Mouse (Mus musculus): ENCODE results near the gene Atf6. TPM values are rescaled to one million over a fixed set of nuclear protein-coding genes. Genes with fewer than 3 reads are reported as not detected.

The Atf6 gene
- polyA plus RNA-seq, 1 experiment from 2014 or later = 6.0 TPM

DNA sequence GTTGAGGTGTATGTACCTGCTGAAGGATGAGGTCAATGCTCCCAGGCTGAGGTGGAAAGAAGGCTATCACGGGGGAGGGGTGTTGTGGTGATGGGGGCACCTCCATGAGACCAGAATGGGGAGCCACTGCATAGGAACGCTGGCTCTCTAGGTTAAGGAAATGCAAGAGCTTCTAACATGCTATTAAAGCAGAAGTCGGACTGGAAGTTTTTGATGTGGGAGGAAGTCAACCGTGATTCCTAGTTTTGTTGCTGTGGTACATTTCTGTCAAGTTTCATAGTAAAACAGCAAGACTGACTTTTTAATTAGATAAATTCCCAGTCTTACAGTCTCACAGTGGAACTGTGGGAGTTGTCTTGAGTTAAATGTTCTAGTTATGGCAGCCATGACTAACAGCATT, 161.5 kb downstream of the Atf6 start:
- no peak overlapping the region for H3K9ac ChIP-seq (replicated peaks)
- H3K4me2 ChIP-seq (ENCODE audit: low read depth, low read length) = no peak overlapping the region
- no peak for ATAC-seq
- 52% methylated on average over 4 of the region's 4 CpGs for WGBS (ENCODE audit: insufficient replicate concordance)
- no peak overlapping the region for H3K4me3 ChIP-seq (ENCODE audit: low read depth, low read length)
- no peak for TF ChIP-seq EP300 (IDR thresholded peaks at IDR 0.05; ENCODE audit: low read depth)
- no peak for TF ChIP-seq CTCF (IDR thresholded peaks at IDR 0.05; ENCODE audit: low read depth)
- H3K27ac ChIP-seq (ENCODE audit: low read depth) = no peak overlapping the region
- H3K27me3 ChIP-seq (ENCODE audit: insufficient read depth, low read length) = no peaks in the 10 kb centered on the region
- H3K9me3 ChIP-seq (ENCODE audit: low read length) = no peaks in the 10 kb centered on the region
- peaks cover 12% of the 10 kb centered on the region; the same call in 1 of the 2 replicates for H3K36me3 ChIP-seq (replicated peaks; ENCODE audit: insufficient read depth, low read length)
- no peak for DNase-seq
- peaks cover 16% of the 10 kb centered on the region for H3K4me1 ChIP-seq (ENCODE audit: insufficient read depth)

DNA sequence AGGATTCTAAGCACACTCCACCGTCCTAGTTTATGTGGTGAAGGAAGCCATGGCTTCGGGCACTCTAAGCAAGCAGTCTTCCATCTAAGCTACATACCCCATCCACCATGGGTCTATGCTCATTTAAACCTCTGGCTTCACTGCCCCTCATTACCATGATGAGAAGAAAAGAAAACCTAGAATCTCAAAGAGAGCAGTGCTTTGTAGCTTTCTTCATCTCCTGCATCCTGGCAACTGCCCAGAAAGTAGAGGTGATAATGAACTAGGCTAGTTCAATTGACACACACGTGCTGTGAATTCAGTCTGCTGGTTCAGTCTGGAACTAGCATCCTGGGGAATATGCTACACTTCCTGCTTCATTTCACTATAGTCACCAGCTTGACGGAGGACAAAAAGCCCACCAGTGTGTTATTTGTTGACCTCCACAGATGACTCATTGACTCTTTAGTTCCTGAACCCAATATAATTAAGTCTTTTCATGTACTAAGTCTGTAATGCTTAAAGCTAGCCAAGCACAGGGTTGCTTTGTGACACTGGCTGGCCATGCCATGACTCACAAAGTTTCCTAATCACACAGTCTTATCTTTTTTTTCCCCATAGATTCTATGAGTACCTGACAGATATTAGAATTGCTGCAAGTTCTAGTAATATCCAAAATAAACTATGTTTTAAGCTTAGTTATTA, 162.5 kb downstream of the Atf6 start:
- no peak for TF ChIP-seq EP300 (IDR thresholded peaks at IDR 0.05; ENCODE audit: low read depth)
- no peak for TF ChIP-seq CTCF (IDR thresholded peaks at IDR 0.05; ENCODE audit: low read depth)
- Histone ChIP-seq H3K4me2 (ENCODE audit: low read depth, low read length) (no peak overlapping the region), H3K4me3 (ENCODE audit: low read depth, low read length) (no peak overlapping the region), H3K27me3 (ENCODE audit: insufficient read depth, low read length) (no peaks in the 10 kb centered on the region), H3K27ac (ENCODE audit: low read depth) (no peak overlapping the region), H3K36me3 (replicated peaks; ENCODE audit: insufficient read depth, low read length) (peaks cover 12% of the 10 kb centered on the region; the same call in 1 of the 2 replicates), H3K9me3 (ENCODE audit: low read length) (no peaks in the 10 kb centered on the region), H3K9ac (replicated peaks) (no peak overlapping the region), H3K4me1 (ENCODE audit: insufficient read depth) (peaks cover 9% of the 10 kb centered on the region)
- no peak for ATAC-seq
- WGBS (ENCODE audit: insufficient replicate concordance) = 76% methylated on average over 4 of the region's 4 CpGs
- no peak for DNase-seq

GRCm38 (mm10) chr1:170704103-170704502, 163.5 kb downstream of the Atf6 start:
- H3K9me3 ChIP-seq (ENCODE audit: low read length) = no peaks in the 10 kb centered on the region

DNA sequence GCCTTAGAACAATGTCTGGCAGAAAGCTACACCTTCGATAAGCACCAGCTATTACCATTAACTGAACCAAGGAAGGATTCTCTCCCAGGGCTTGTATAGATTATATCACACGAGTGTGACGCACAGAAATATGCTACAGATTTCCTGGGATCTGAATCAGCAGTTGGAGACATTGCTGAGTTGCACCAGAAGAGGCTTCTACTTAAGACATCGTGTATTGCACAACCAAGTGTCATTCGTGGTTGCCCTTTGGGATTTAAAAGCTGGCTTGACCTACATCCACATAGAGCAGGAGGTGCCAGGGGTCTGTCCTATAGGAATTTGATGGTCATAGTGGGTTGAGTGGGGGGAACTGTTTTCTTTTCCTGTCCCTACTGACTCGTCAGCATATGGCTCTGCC, 164.6 kb downstream of the Atf6 start:
- no peak overlapping the region for H3K27ac ChIP-seq (ENCODE audit: low read depth)
- H3K4me3 ChIP-seq (ENCODE audit: low read depth, low read length) = no peak overlapping the region
- DNase-seq (no peak), ATAC-seq (no peak; the same call in 1 of the 2 replicates)
- peaks cover 1% of the 10 kb centered on the region; the same call in 1 of the 2 replicates for H3K36me3 ChIP-seq (replicated peaks; ENCODE audit: insufficient read depth, low read length)
- WGBS (ENCODE audit: insufficient replicate concordance) = 62% methylated on average over 6 of the region's 6 CpGs
- TF ChIP-seq CTCF (IDR thresholded peaks at IDR 0.05; ENCODE audit: low read depth) (no peak), EP300 (IDR thresholded peaks at IDR 0.05; ENCODE audit: low read depth) (no peak)
- no peak overlapping the region for H3K4me2 ChIP-seq (ENCODE audit: low read depth, low read length)
- H3K9me3 ChIP-seq (ENCODE audit: low read length) = no peaks in the 10 kb centered on the region
- H3K27me3 ChIP-seq (ENCODE audit: insufficient read depth, low read length) = no peaks in the 10 kb centered on the region
- no peaks in the 10 kb centered on the region for H3K4me1 ChIP-seq (ENCODE audit: insufficient read depth)
- no peak overlapping the region for H3K9ac ChIP-seq (replicated peaks)

More at GRCm38 (mm10) chr1:170704103-170704502, 163.5 kb downstream of the Atf6 start:
- Histone ChIP-seq H3K27ac (ENCODE audit: low read depth) (no peak overlapping the region), H3K27me3 (ENCODE audit: insufficient read depth, low read length) (no peaks in the 10 kb centered on the region), H3K4me1 (ENCODE audit: insufficient read depth) (peaks cover 4% of the 10 kb centered on the region; the same call in 1 of the 2 replicates), H3K36me3 (replicated peaks; ENCODE audit: insufficient read depth, low read length) (peaks cover 9% of the 10 kb centered on the region; the same call in 1 of the 2 replicates), H3K9ac (replicated peaks) (no peak overlapping the region), H3K4me3 (ENCODE audit: low read depth, low read length) (no peak overlapping the region), H3K4me2 (ENCODE audit: low read depth, low read length) (no peak overlapping the region)
- no peak for TF ChIP-seq CTCF (IDR thresholded peaks at IDR 0.05; ENCODE audit: low read depth)
- TF ChIP-seq EP300 (IDR thresholded peaks at IDR 0.05; ENCODE audit: low read depth) = no peak
- ATAC-seq (no peak), DNase-seq (no peak)
- 87% methylated on average over 6 of the region's 6 CpGs for WGBS (ENCODE audit: insufficient replicate concordance)

DNA sequence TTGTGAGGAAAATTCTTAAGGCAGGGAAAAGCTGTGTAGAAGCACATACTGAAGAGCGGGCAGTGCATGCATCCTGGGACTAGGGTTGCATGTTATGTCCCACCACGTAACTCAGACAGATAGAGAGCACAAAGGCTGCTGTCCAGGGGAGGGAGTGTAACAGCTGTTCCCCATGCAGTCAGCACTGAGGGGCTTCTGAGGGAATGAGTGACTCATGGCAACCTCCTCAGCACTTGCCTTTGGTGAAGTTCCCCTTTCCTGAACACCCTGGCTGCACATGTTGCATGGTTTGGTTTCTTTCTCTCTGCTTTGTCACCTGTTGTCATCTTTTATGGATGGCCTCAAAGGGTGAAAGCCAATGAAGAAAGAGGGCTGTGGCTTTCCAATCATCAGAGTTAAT, 165.3 kb downstream of the Atf6 start:
- Histone ChIP-seq H3K9me3 (ENCODE audit: low read length) (no peaks in the 10 kb centered on the region), H3K4me1 (ENCODE audit: insufficient read depth) (no peaks in the 10 kb centered on the region), H3K36me3 (replicated peaks; ENCODE audit: insufficient read depth, low read length) (no peaks in the 10 kb centered on the region), H3K4me3 (ENCODE audit: low read depth, low read length) (no peak overlapping the region), H3K27ac (ENCODE audit: low read depth) (no peak overlapping the region), H3K27me3 (ENCODE audit: insufficient read depth, low read length) (no peaks in the 10 kb centered on the region), H3K4me2 (ENCODE audit: low read depth, low read length) (no peak overlapping the region), H3K9ac (replicated peaks) (no peak overlapping the region)
- TF ChIP-seq EP300 (IDR thresholded peaks at IDR 0.05; ENCODE audit: low read depth) (no peak), CTCF (IDR thresholded peaks at IDR 0.05; ENCODE audit: low read depth) (no peak)
- ATAC-seq (0 out of 2 replicates have a peak, but pooled peaks have one; percentile 25), DNase-seq (no peak)
- WGBS (ENCODE audit: insufficient replicate concordance) = 60% methylated on average over 2 of the region's 2 CpGs

DNA sequence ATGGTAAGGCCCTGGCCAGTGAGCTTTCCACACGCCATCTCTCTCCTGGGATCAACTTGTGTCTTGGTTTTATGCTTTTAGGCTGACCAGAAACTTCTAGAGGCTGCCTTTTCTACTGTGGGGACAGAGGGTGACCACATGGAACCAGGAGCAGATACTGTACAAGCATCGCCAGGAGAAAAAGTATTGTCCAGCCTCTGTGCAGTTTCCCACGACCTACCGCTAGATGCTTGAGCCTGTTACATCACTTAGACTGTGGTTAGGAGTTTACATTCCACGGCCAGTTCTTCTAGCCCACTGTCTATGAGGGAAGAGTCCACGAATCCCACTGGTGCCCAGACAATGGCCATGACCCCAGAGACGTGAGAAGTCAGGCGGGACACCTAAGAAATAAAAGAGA, 166.0 kb downstream of the Atf6 start:
- H3K9me3 ChIP-seq (ENCODE audit: low read length) = no peaks in the 10 kb centered on the region
- H3K4me2 ChIP-seq (ENCODE audit: low read depth, low read length) = no peak overlapping the region
- H3K27ac ChIP-seq (ENCODE audit: low read depth) = no peak overlapping the region
- no peak for TF ChIP-seq EP300 (IDR thresholded peaks at IDR 0.05; ENCODE audit: low read depth)
- TF ChIP-seq CTCF (IDR thresholded peaks at IDR 0.05; ENCODE audit: low read depth) = no peak
- H3K4me1 ChIP-seq (ENCODE audit: insufficient read depth) = no peaks in the 10 kb centered on the region
- DNase-seq = no peak
- no peaks in the 10 kb centered on the region for H3K27me3 ChIP-seq (ENCODE audit: insufficient read depth, low read length)
- no peak for ATAC-seq
- no peak overlapping the region for H3K9ac ChIP-seq (replicated peaks)
- H3K4me3 ChIP-seq (ENCODE audit: low read depth, low read length) = no peak overlapping the region
- no peaks in the 10 kb centered on the region for H3K36me3 ChIP-seq (replicated peaks; ENCODE audit: insufficient read depth, low read length)
- 69% methylated on average over 8 of the region's 8 CpGs for WGBS (ENCODE audit: insufficient replicate concordance)

Measured in liver, postnatal 0 days (tissue).